Mouse (Mus musculus): ENCODE data around the gene Mettl25. TPM values are rescaled to one million over a fixed set of nuclear protein-coding genes. Genes with fewer than 3 reads are reported as not detected.

The Mettl25 gene
- polyA plus RNA-seq, 1 experiment = 5.9 TPM

DNA sequence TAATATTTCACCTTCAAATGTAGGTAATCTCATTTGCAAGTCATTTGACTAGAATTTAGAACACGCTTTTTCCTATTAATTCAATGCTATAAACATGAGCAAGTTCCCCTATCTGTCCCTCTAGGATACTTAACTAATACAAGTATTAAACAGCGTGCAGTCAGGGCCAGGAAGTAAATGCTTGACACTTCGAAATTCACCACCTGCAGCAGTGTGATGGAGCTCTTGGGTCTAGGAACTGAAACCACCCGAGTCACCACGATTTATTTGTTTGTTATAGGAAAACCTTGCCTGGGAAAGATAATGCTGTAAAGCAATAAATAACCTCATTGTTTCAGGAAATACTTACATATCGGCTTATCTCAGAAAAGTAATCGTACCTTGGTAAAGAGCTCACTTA, 81.1 kb downstream of the Mettl25 start:
- H3K27me3 ChIP-seq (ENCODE audit: control insufficient read depth, insufficient read depth, low read length) = no peaks in the 10 kb centered on the region
- no peaks in the 10 kb centered on the region for H3K4me1 ChIP-seq (replicated peaks; ENCODE audit: control insufficient read depth, insufficient read depth, low read length)
- no peaks in the 10 kb centered on the region for H3K36me3 ChIP-seq (ENCODE audit: control insufficient read depth, insufficient read depth, low read length)
- no peak for DNase-seq
- TF ChIP-seq POLR2A (IDR thresholded peaks at IDR 0.05; ENCODE audit: control insufficient read depth, extremely low read depth, insufficient read depth, low read length, poor library complexity) = no peak
- no peak for TF ChIP-seq CTCF (IDR thresholded peaks at IDR 0.05; ENCODE audit: borderline replicate concordance, control insufficient read depth, extremely low read depth, insufficient read depth, low read length, poor library complexity)
- H3K4me3 ChIP-seq (ENCODE audit: control insufficient read depth, insufficient read depth, low read length) = no peak overlapping the region
- no peak overlapping the region for H3K27ac ChIP-seq (ENCODE audit: control insufficient read depth, insufficient read depth, low read length)
- WGBS = 41% methylated on average over 7 of the region's 7 CpGs

- TF ChIP-seq CTCF (IDR thresholded peaks at IDR 0.05; ENCODE audit: borderline replicate concordance, control insufficient read depth, extremely low read depth, insufficient read depth, low read length, poor library complexity) = no peak
- TF ChIP-seq POLR2A (IDR thresholded peaks at IDR 0.05; ENCODE audit: control insufficient read depth, extremely low read depth, insufficient read depth, low read length, poor library complexity) = no peak
- H3K36me3 ChIP-seq (ENCODE audit: control insufficient read depth, insufficient read depth, low read length) = no peaks in the 10 kb centered on the region
- no peak overlapping the region for H3K4me3 ChIP-seq (ENCODE audit: control insufficient read depth, insufficient read depth, low read length)
- WGBS = 96% methylated on average over 5 of the region's 5 CpGs
- H3K27ac ChIP-seq (ENCODE audit: control insufficient read depth, insufficient read depth, low read length) = no peak overlapping the region
- no peaks in the 10 kb centered on the region for H3K4me1 ChIP-seq (replicated peaks; ENCODE audit: control insufficient read depth, insufficient read depth, low read length)
- no peaks in the 10 kb centered on the region for H3K27me3 ChIP-seq (ENCODE audit: control insufficient read depth, insufficient read depth, low read length)
- no peak for DNase-seq
These were observed 87.2 kb downstream of the Mettl25 start for GRCm38 (mm10) chr10:105753831-105754605.

DNA sequence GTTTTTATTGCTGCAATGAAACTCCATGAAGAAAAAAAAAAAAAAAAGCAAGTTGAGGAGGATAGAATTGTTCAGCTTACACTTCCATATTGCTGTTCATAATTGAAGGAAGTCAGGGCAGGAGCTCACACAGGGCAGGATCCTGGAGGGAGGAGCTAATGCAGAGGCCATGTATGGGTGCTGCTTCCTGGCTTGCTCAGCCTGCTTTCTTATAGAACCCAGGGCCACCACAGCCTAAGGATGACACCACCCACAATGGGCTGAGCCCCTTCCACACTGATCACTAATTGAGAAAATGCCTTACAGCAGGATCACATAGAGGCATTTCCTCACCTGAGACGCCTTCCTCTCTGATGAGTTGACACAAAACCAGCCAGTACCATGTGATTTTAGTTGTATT, 95.2 kb downstream of the Mettl25 start:
- Histone ChIP-seq H3K27ac (ENCODE audit: control insufficient read depth, insufficient read depth, low read length) (no peak overlapping the region), H3K4me3 (ENCODE audit: control insufficient read depth, insufficient read depth, low read length) (no peak overlapping the region), H3K4me1 (replicated peaks; ENCODE audit: control insufficient read depth, insufficient read depth, low read length) (no peaks in the 10 kb centered on the region), H3K27me3 (ENCODE audit: control insufficient read depth, insufficient read depth, low read length) (no peaks in the 10 kb centered on the region), H3K36me3 (ENCODE audit: control insufficient read depth, insufficient read depth, low read length) (no peaks in the 10 kb centered on the region)
- TF ChIP-seq POLR2A (IDR thresholded peaks at IDR 0.05; ENCODE audit: control insufficient read depth, extremely low read depth, insufficient read depth, low read length, poor library complexity) (no peak), CTCF (IDR thresholded peaks at IDR 0.05; ENCODE audit: borderline replicate concordance, control insufficient read depth, extremely low read depth, insufficient read depth, low read length, poor library complexity) (no peak)
- 93% methylated on average over 1 of the region's 1 CpGs for WGBS
- no peak for DNase-seq

DNA sequence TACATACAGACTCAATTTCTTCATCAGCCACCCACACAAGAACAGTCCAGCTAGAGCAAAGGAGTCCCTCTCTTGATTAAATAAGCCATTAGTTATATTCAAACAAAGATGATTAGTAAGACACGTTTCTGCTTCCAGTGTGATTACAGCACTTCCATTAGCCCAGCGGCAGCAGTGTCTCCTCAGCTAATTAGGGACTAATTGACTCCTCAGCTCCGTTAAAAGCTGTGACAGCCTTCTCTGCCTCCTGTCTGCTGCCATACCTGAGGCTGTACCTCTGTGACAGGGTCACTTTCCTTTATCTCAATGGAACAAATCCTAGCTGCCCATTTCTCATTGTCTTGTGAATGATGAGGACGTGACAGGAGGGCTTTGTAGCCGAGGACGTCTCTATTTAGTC, 99.4 kb downstream of the Mettl25 start:
- no peak overlapping the region for H3K4me3 ChIP-seq (ENCODE audit: control insufficient read depth, insufficient read depth, low read length)
- DNase-seq = no peak
- H3K4me1 ChIP-seq (replicated peaks; ENCODE audit: control insufficient read depth, insufficient read depth, low read length) = no peaks in the 10 kb centered on the region
- H3K27ac ChIP-seq (ENCODE audit: control insufficient read depth, insufficient read depth, low read length) = no peak overlapping the region
- WGBS = 91% methylated on average over 6 of the region's 6 CpGs
- H3K36me3 ChIP-seq (ENCODE audit: control insufficient read depth, insufficient read depth, low read length) = no peaks in the 10 kb centered on the region
- no peaks in the 10 kb centered on the region for H3K27me3 ChIP-seq (ENCODE audit: control insufficient read depth, insufficient read depth, low read length)
- TF ChIP-seq POLR2A (IDR thresholded peaks at IDR 0.05; ENCODE audit: control insufficient read depth, extremely low read depth, insufficient read depth, low read length, poor library complexity) = no peak
- no peak for TF ChIP-seq CTCF (IDR thresholded peaks at IDR 0.05; ENCODE audit: borderline replicate concordance, control insufficient read depth, extremely low read depth, insufficient read depth, low read length, poor library complexity)

GRCm38 (mm10) chr10:105738942-105739341, 102.2 kb downstream of the Mettl25 start:
- no peaks in the 10 kb centered on the region for H3K4me1 ChIP-seq (replicated peaks; ENCODE audit: control insufficient read depth, insufficient read depth, low read length)
- H3K36me3 ChIP-seq (ENCODE audit: control insufficient read depth, insufficient read depth, low read length) = no peaks in the 10 kb centered on the region
- H3K27ac ChIP-seq (ENCODE audit: control insufficient read depth, insufficient read depth, low read length) = no peak overlapping the region
- TF ChIP-seq POLR2A (IDR thresholded peaks at IDR 0.05; ENCODE audit: control insufficient read depth, extremely low read depth, insufficient read depth, low read length, poor library complexity) (no peak), CTCF (IDR thresholded peaks at IDR 0.05; ENCODE audit: borderline replicate concordance, control insufficient read depth, extremely low read depth, insufficient read depth, low read length, poor library complexity) (no peak)
- no peak for DNase-seq
- no peaks in the 10 kb centered on the region for H3K27me3 ChIP-seq (ENCODE audit: control insufficient read depth, insufficient read depth, low read length)
- no peak overlapping the region for H3K4me3 ChIP-seq (ENCODE audit: control insufficient read depth, insufficient read depth, low read length)
- WGBS = 82% methylated on average over 5 of the region's 5 CpGs

DNA sequence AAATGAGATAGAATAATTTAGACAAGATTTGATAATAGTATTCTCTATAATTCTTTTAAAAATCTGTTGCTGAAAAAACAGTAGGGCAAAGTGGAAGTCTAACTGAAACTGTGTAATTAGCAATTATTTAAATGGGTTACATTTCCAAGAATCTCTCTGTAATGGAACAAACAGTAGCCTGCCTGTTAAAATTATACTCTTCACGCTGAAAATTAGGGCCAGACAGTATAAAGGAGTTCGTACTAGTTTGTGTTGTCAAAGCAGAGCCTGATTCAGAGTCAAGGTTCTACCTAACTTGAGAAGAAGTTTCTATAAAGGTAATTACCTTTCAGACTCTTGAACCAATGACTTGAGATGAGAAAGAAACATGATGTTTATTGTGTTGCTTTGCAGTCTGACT, 113.4 kb downstream of the Mettl25 start:
- H3K36me3 ChIP-seq (ENCODE audit: control insufficient read depth, insufficient read depth, low read length) = no peaks in the 10 kb centered on the region
- no peak overlapping the region for H3K27ac ChIP-seq (ENCODE audit: control insufficient read depth, insufficient read depth, low read length)
- no peaks in the 10 kb centered on the region for H3K4me1 ChIP-seq (replicated peaks; ENCODE audit: control insufficient read depth, insufficient read depth, low read length)
- 94% methylated on average over 2 of the region's 2 CpGs for WGBS
- no peaks in the 10 kb centered on the region for H3K27me3 ChIP-seq (ENCODE audit: control insufficient read depth, insufficient read depth, low read length)
- DNase-seq = no peak
- no peak overlapping the region for H3K4me3 ChIP-seq (ENCODE audit: control insufficient read depth, insufficient read depth, low read length)
- TF ChIP-seq POLR2A (IDR thresholded peaks at IDR 0.05; ENCODE audit: control insufficient read depth, extremely low read depth, insufficient read depth, low read length, poor library complexity) (no peak), CTCF (IDR thresholded peaks at IDR 0.05; ENCODE audit: borderline replicate concordance, control insufficient read depth, extremely low read depth, insufficient read depth, low read length, poor library complexity) (no peak)
